Mouse (Mus musculus): Measurements from ENCODE around the gene Bid.

DNA sequence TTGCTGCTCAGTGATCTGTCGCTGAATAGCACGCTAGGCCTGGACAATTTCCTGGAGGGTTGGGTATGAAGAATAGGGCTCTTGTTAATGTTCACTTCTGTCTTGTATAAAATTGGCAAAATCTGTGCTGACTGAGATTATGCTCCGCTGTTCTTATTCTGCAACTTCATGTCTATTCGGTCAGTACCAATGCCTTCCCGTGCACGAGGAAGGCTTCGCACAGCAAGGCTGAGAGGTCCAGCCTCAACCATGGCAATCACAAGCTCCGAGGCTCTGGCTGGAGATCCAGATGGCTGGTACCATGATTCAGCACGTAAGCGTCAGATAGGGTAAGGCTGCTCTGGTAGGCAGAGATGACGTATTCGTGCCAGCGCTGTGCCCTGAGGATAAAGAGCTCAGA, 24.9 kb upstream of the Bid start:
- TF ChIP-seq CTCF (IDR thresholded peaks at IDR 0.05) (no peak), EP300 (IDR thresholded peaks at IDR 0.05) (no peak)
